In the genomic region with DNA sequence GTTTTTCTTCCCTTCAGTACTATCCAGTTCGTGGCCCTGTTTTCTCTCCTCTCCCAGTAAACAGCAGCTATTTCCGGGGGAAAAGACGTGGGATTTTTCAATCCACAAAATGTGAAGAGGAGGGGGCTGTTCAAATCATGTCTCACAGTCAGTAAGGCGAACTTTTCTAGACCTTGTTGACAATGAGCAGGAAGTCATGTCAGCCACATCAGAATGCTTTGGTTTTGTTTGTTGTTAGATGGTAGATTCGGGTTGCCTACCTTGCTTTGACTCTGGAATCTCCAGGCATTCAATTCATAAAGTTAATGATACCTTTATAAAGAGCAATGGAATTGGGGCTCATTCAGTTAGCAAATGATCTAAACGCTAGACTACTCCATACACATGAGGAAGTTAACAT, we compare ENCODE assay signal across 13 mouse cellular contexts.
"Had no signal": no experiment of that assay in that cellular context is flagged by ENCODE, and none has a peak within 500 bp of the region (broad histone marks: within the 10 kb centered on the region; RNA-seq: fewer than 3 reads in every experiment).

No protein-coding gene starts in this region.

- DNase-seq: kidney, adult 11 months; kidney, adult 8-10 months; kidney, postnatal 10 days; kidney, postnatal 36 days; liver; lung, adult 2 months; lung, postnatal 14 days; lung, postnatal 4 days; midbrain, embryonic 14.5 days; right cerebral cortex, adult 18-20 months; right cerebral cortex, postnatal 14 days; right cerebral cortex, postnatal 4 days; thymus, postnatal 4 days had no signal
